Mouse (Mus musculus): ENCODE data around the gene Tcte1.

The Tcte1 gene

DNA sequence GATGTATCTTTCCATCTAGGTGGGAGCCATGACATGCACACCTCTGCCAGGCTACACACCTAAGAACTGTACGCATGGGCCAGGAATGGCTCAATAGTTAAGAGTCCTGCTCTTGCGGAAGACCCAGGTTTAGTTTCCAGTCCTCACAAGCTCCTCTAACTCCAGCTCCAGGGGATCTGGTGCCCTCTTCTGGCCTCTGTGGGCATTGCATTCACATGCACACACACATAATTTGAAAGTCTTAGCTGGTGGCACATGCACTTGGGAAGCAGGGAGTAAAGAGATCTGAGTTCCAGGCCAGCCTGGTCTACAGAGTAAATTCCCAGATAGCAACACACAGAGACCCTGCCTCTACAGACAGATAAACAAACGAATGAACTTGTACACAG is 63.2 kb downstream of the Tcte1 start:
- DNase-seq: no peak

DNA sequence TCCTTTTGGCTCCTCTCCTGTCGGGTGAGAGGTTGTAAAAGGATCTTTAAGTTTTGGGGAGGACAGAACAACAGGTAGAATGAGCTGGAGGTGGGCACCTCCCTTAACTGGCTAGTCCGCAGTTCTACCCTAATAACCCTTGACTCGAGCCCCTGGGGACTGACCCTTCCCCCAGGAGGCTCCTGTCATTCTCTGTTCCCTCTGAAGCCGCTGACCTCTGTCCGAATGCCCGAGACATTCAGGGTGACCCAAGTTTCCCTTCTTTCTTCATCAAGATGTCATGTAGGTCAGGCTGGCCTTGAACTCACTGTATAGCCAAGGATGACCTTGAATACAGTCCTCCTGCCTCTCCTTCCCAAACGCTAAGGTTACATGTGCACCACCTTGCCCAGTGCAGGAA is 65.1 kb downstream of the Tcte1 start:
- no peak for DNase-seq

DNA sequence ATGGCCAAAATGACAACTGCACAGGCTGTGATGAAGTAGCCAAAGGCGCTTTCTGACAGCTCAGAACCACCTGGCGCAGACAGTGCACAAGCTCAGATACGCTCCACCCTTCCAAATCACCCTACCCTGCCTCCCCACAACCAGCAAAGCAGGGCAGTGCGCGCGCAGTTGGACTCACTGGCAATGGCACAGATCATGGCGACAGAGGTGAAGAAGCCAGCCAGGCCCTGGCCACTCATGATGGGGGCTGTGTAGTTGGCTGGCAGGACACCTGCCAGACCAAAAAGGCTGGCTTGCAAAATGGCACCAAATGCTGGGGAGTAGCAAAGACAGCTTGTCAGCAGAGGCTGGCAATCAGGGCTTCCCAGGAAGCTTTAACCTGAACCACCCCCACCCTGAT is 66.0 kb downstream of the Tcte1 start:
- no peak for DNase-seq

DNA sequence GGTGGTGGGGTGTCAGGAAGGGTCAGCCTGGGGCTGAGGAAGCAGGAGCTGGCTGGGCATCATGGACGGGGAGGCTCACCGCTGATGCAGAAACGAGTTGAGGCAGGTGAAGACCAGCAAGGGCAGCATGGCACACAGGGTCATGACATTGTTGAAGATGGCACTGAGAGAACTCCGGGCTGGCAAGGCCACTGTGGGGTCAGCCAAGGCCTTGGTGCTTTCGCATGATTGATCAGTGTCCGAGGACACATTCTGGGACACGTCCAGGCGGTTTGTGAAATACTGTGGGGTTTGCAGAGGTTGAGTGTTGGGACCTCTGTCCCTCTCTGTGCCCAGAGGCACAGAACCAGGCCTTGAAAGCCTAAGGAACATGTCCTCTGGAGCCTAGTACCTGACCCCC is 66.6 kb downstream of the Tcte1 start:
- no peak for DNase-seq

DNA sequence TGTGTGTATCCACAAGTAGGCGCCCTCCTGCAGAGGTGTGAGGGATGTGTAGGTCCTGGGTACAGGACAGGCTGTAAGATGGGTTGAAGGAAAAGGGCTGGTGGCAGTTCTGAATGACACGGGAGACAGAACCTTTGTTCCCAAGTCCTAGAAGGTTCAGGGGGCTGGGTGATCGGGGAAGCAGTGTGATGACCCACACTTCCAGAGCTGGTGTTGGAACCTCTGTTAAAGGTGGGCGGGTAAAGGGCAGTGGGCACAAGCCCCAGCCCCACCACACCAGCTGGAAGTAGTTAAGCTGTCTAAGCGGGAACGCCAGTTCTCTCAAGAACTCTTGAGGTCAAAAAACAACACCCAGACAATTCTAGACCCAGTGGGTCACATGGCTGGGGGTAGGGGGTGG is 67.2 kb downstream of the Tcte1 start:
- DNase-seq: no peak

DNA sequence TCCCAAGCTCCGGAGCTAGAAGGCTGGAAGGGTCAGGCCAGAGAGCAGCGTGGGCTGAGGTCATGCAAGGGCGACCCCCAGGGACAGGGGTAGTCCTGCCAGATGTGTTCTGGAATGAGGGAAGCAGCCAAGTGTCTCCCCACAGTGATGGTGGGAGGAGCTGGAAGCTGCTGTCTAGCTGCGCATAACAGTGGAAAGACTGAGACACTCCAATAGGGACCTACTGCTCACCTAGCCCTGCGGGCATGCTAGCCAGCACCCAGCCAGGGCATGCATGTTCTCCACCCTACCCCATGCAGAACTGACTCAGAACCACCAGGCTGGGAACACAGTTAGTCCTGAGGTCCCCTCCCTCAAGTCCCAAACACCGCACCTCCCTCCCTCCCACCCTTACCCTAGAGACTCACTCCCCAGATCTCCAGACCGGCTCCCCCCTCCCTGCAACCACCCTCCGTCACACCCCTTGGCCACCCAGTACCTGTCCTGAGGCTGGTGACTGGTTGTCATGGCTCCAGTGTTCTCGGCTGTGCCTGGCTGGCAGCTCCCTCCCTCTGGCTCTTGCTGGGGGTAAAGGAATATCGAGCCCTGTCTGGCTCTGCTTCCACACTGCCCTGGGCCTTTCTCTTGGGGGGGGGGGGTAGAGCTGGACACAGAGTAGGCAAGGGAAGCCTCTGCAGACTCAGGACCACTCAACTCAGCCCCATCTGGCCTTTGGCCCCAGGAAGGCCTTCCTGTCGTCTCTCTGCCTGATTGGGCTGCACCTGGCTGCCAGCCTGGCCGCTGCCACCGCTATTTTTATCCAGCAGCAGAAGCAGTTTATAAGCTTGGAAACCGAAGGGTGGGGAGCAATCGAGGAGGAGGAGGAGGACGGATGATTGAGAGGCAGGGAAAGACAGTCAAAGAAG is 68.7 kb downstream of the Tcte1 start:
- DNase-seq: peak; percentile 52
